Mouse (Mus musculus): Measurements from ENCODE around the gene Syt17. TPM values are rescaled to one million over a fixed set of nuclear protein-coding genes. Genes with fewer than 3 reads are reported as not detected.
A peak's percentile ranks its signal among the peaks of the same experiment; 100 is the strongest.

The Syt17 gene
- polyA plus RNA-seq, 1 experiment from 2014 or later = 18.6 TPM

- Histone ChIP-seq H3K27ac (peak overlapping the region; percentile 51; the same call in 1 of the 2 replicates), H3K9ac (no peak overlapping the region), H3K4me3 (replicated peaks; ENCODE audit: low read length) (no peak overlapping the region), H3K9me3 (ENCODE audit: control insufficient read depth, low read length) (no peaks in the 10 kb centered on the region), H3K27me3 (ENCODE audit: control insufficient read depth, insufficient read depth, low read length) (no peaks in the 10 kb centered on the region), H3K4me2 (replicated peaks) (no peak overlapping the region), H3K36me3 (replicated peaks; ENCODE audit: control insufficient read depth, insufficient read depth) (no peaks in the 10 kb centered on the region), H3K4me1 (replicated peaks; ENCODE audit: control insufficient read depth, insufficient read depth, low read length) (peaks cover 7% of the 10 kb centered on the region; the same call in 1 of the 2 replicates)
- DNase-seq (ENCODE audit: low spot score) = peak; percentile 27
- ATAC-seq (ENCODE audit: low FRiP score) = peak; percentile 68
- WGBS = 48% methylated on average over 3 of the region's 3 CpGs
Measured at GRCm38 (mm10) chr7:118402576-118403022, 45.4 kb downstream of the Syt17 start.

- no peaks in the 10 kb centered on the region for H3K27me3 ChIP-seq (ENCODE audit: control insufficient read depth, insufficient read depth, low read length)
- H3K4me1 ChIP-seq (replicated peaks; ENCODE audit: control insufficient read depth, insufficient read depth, low read length) = peaks cover 7% of the 10 kb centered on the region; the same call in 1 of the 2 replicates
- no peaks in the 10 kb centered on the region for H3K36me3 ChIP-seq (replicated peaks; ENCODE audit: control insufficient read depth, insufficient read depth)
- no peaks in the 10 kb centered on the region for H3K9me3 ChIP-seq (ENCODE audit: control insufficient read depth, low read length)
- no peak for DNase-seq (ENCODE audit: low spot score)
- no peak overlapping the region for H3K4me2 ChIP-seq (replicated peaks)
- no peak overlapping the region for H3K9ac ChIP-seq
- H3K4me3 ChIP-seq (replicated peaks; ENCODE audit: low read length) = no peak overlapping the region
- ATAC-seq (ENCODE audit: low FRiP score) = 0 out of 2 replicates have a peak, but pooled peaks have one; percentile 38
- WGBS = 58% methylated on average over 5 of the region's 5 CpGs
- peak overlapping the region; percentile 51 for H3K27ac ChIP-seq
Measured at GRCm38 (mm10) chr7:118401949-118402348, 46.1 kb downstream of the Syt17 start.

- H3K27ac ChIP-seq = no peak overlapping the region
- DNase-seq (ENCODE audit: low spot score) = no peak
- no peak for ATAC-seq (ENCODE audit: low FRiP score)
- H3K4me2 ChIP-seq (replicated peaks) = no peak overlapping the region
- H3K4me3 ChIP-seq (replicated peaks; ENCODE audit: low read length) = no peak overlapping the region
- H3K9ac ChIP-seq = no peak overlapping the region
- H3K9me3 ChIP-seq (ENCODE audit: control insufficient read depth, low read length) = no peaks in the 10 kb centered on the region
- H3K36me3 ChIP-seq (replicated peaks; ENCODE audit: control insufficient read depth, insufficient read depth) = no peaks in the 10 kb centered on the region
- H3K4me1 ChIP-seq (replicated peaks; ENCODE audit: control insufficient read depth, insufficient read depth, low read length) = peaks cover 7% of the 10 kb centered on the region; the same call in 1 of the 2 replicates
- WGBS = 87% methylated on average over 9 of the region's 9 CpGs
- no peaks in the 10 kb centered on the region for H3K27me3 ChIP-seq (ENCODE audit: control insufficient read depth, insufficient read depth, low read length)
Measured at GRCm38 (mm10) chr7:118399764-118400163, 48.3 kb downstream of the Syt17 start.

GRCm38 (mm10) chr7:118390705-118391104 is 57.3 kb downstream of the Syt17 start:
- Histone ChIP-seq H3K36me3 (replicated peaks; ENCODE audit: control insufficient read depth, insufficient read depth) (no peaks in the 10 kb centered on the region), H3K4me3 (replicated peaks; ENCODE audit: low read length) (no peak overlapping the region), H3K27ac (no peak overlapping the region), H3K4me1 (replicated peaks; ENCODE audit: control insufficient read depth, insufficient read depth, low read length) (no peaks in the 10 kb centered on the region), H3K27me3 (ENCODE audit: control insufficient read depth, insufficient read depth, low read length) (no peaks in the 10 kb centered on the region), H3K9me3 (ENCODE audit: control insufficient read depth, low read length) (no peaks in the 10 kb centered on the region), H3K9ac (no peak overlapping the region), H3K4me2 (replicated peaks) (no peak overlapping the region)
- WGBS = 88% methylated on average over 5 of the region's 5 CpGs
- ATAC-seq (ENCODE audit: low FRiP score) = no peak
- DNase-seq (ENCODE audit: low spot score) = no peak

- ATAC-seq (ENCODE audit: low FRiP score) = no peak
- H3K9ac ChIP-seq = no peak overlapping the region
- 96% methylated on average over 5 of the region's 5 CpGs for WGBS
Measured at GRCm38 (mm10) chr7:118380996-118381395, 67.0 kb downstream of the Syt17 start.

GRCm38 (mm10) chr7:118380056-118380455 is 68.0 kb downstream of the Syt17 start:
- ATAC-seq (ENCODE audit: low FRiP score) (no peak), DNase-seq (ENCODE audit: low spot score) (no peak)
- Histone ChIP-seq H3K27me3 (ENCODE audit: control insufficient read depth, insufficient read depth, low read length) (no peaks in the 10 kb centered on the region), H3K9ac (no peak overlapping the region), H3K36me3 (replicated peaks; ENCODE audit: control insufficient read depth, insufficient read depth) (no peaks in the 10 kb centered on the region), H3K9me3 (ENCODE audit: control insufficient read depth, low read length) (no peaks in the 10 kb centered on the region), H3K4me3 (replicated peaks; ENCODE audit: low read length) (no peak overlapping the region), H3K4me1 (replicated peaks; ENCODE audit: control insufficient read depth, insufficient read depth, low read length) (no peaks in the 10 kb centered on the region), H3K4me2 (replicated peaks) (no peak overlapping the region), H3K27ac (no peak overlapping the region)
- WGBS = 85% methylated on average over 3 of the region's 3 CpGs

More at GRCm38 (mm10) chr7:118380996-118381395, 67.0 kb downstream of the Syt17 start:
- Histone ChIP-seq H3K4me3 (replicated peaks; ENCODE audit: low read length) (no peak overlapping the region), H3K9me3 (ENCODE audit: control insufficient read depth, low read length) (no peaks in the 10 kb centered on the region), H3K27ac (no peak overlapping the region), H3K4me2 (replicated peaks) (no peak overlapping the region), H3K27me3 (ENCODE audit: control insufficient read depth, insufficient read depth, low read length) (no peaks in the 10 kb centered on the region), H3K4me1 (replicated peaks; ENCODE audit: control insufficient read depth, insufficient read depth, low read length) (no peaks in the 10 kb centered on the region), H3K36me3 (replicated peaks; ENCODE audit: control insufficient read depth, insufficient read depth) (no peaks in the 10 kb centered on the region)
- no peak for DNase-seq (ENCODE audit: low spot score)

GRCm38 (mm10) chr7:118376590-118376989 is 71.4 kb downstream of the Syt17 start:
- Histone ChIP-seq H3K9ac (no peak overlapping the region), H3K4me2 (replicated peaks) (no peak overlapping the region), H3K4me3 (replicated peaks; ENCODE audit: low read length) (no peak overlapping the region), H3K9me3 (ENCODE audit: control insufficient read depth, low read length) (no peaks in the 10 kb centered on the region), H3K27me3 (ENCODE audit: control insufficient read depth, insufficient read depth, low read length) (no peaks in the 10 kb centered on the region), H3K27ac (no peak overlapping the region), H3K4me1 (replicated peaks; ENCODE audit: control insufficient read depth, insufficient read depth, low read length) (no peaks in the 10 kb centered on the region), H3K36me3 (replicated peaks; ENCODE audit: control insufficient read depth, insufficient read depth) (no peaks in the 10 kb centered on the region)
- 94% methylated on average over 4 of the region's 4 CpGs for WGBS
- ATAC-seq (ENCODE audit: low FRiP score) (no peak), DNase-seq (ENCODE audit: low spot score) (no peak)

- H3K4me1 ChIP-seq (replicated peaks; ENCODE audit: control insufficient read depth, insufficient read depth, low read length) = no peaks in the 10 kb centered on the region
- H3K36me3 ChIP-seq (replicated peaks; ENCODE audit: control insufficient read depth, insufficient read depth) = no peaks in the 10 kb centered on the region
- H3K9ac ChIP-seq = no peak overlapping the region
- DNase-seq (ENCODE audit: low spot score) (no peak), ATAC-seq (ENCODE audit: low FRiP score) (no peak)
- H3K9me3 ChIP-seq (ENCODE audit: control insufficient read depth, low read length) = no peaks in the 10 kb centered on the region
- H3K4me2 ChIP-seq (replicated peaks) = no peak overlapping the region
- no peak overlapping the region for H3K4me3 ChIP-seq (replicated peaks; ENCODE audit: low read length)
- no peaks in the 10 kb centered on the region for H3K27me3 ChIP-seq (ENCODE audit: control insufficient read depth, insufficient read depth, low read length)
- H3K27ac ChIP-seq = no peak overlapping the region
- WGBS = 87% methylated on average over 3 of the region's 3 CpGs
Measured at GRCm38 (mm10) chr7:118375341-118375740, 72.7 kb downstream of the Syt17 start.

- 97% methylated on average over 5 of the region's 5 CpGs for WGBS
- Histone ChIP-seq H3K4me1 (replicated peaks; ENCODE audit: control insufficient read depth, insufficient read depth, low read length) (no peaks in the 10 kb centered on the region), H3K9ac (no peak overlapping the region), H3K27ac (no peak overlapping the region), H3K27me3 (ENCODE audit: control insufficient read depth, insufficient read depth, low read length) (no peaks in the 10 kb centered on the region), H3K9me3 (ENCODE audit: control insufficient read depth, low read length) (no peaks in the 10 kb centered on the region), H3K4me2 (replicated peaks) (no peak overlapping the region), H3K36me3 (replicated peaks; ENCODE audit: control insufficient read depth, insufficient read depth) (no peaks in the 10 kb centered on the region), H3K4me3 (replicated peaks; ENCODE audit: low read length) (no peak overlapping the region)
- DNase-seq (ENCODE audit: low spot score) (no peak), ATAC-seq (ENCODE audit: low FRiP score) (no peak)
Measured at GRCm38 (mm10) chr7:118371361-118371760, 76.7 kb downstream of the Syt17 start.

- H3K4me1 ChIP-seq (replicated peaks; ENCODE audit: control insufficient read depth, insufficient read depth, low read length) = no peaks in the 10 kb centered on the region
- H3K9me3 ChIP-seq (ENCODE audit: control insufficient read depth, low read length) = no peaks in the 10 kb centered on the region
- WGBS = 70% methylated on average over 2 of the region's 2 CpGs
- ATAC-seq (ENCODE audit: low FRiP score) (no peak), DNase-seq (ENCODE audit: low spot score) (no peak)
- H3K9ac ChIP-seq = no peak overlapping the region
- H3K4me2 ChIP-seq (replicated peaks) = no peak overlapping the region
- H3K4me3 ChIP-seq (replicated peaks; ENCODE audit: low read length) = no peak overlapping the region
- H3K27me3 ChIP-seq (ENCODE audit: control insufficient read depth, insufficient read depth, low read length) = no peaks in the 10 kb centered on the region
- no peaks in the 10 kb centered on the region for H3K36me3 ChIP-seq (replicated peaks; ENCODE audit: control insufficient read depth, insufficient read depth)
- H3K27ac ChIP-seq = no peak overlapping the region
Measured at GRCm38 (mm10) chr7:118369705-118370104, 78.3 kb downstream of the Syt17 start.
